Mouse (Mus musculus): Measurements from ENCODE around the gene Osbpl10. TPM values are rescaled to one million over a fixed set of nuclear protein-coding genes. Genes with fewer than 3 reads are reported as not detected.

The Osbpl10 gene
- polyA plus RNA-seq, 1 experiment: not detected

- WGBS: 86% methylated on average over 5 of the region's 5 CpGs
- Histone ChIP-seq H3K4me1 (ENCODE audit: control insufficient read depth, insufficient read depth, low read length) (no peaks in the 10 kb centered on the region), H3K4me3 (replicated peaks; ENCODE audit: control insufficient read depth, low read depth, low read length) (no peak overlapping the region), H3K27ac (ENCODE audit: control insufficient read depth, insufficient read depth, low read depth, low read length, poor library complexity) (no peak overlapping the region)
- TF ChIP-seq POLR2A (IDR thresholded peaks at IDR 0.05; ENCODE audit: borderline replicate concordance, control insufficient read depth, low read depth, low read length): no peak
- no peak for TF ChIP-seq CTCF (IDR thresholded peaks at IDR 0.05; ENCODE audit: control insufficient read depth, insufficient read depth, low read length)
Observed at GRCm38 (mm10) chr9:115147141-115147540, 168.8 kb downstream of the Osbpl10 start.

- WGBS: 86% methylated on average over 13 of the region's 13 CpGs
- TF ChIP-seq POLR2A (IDR thresholded peaks at IDR 0.05; ENCODE audit: borderline replicate concordance, control insufficient read depth, low read depth, low read length) (no peak), CTCF (IDR thresholded peaks at IDR 0.05; ENCODE audit: control insufficient read depth, insufficient read depth, low read length) (no peak)
- Histone ChIP-seq H3K4me1 (ENCODE audit: control insufficient read depth, insufficient read depth, low read length) (no peaks in the 10 kb centered on the region), H3K4me3 (replicated peaks; ENCODE audit: control insufficient read depth, low read depth, low read length) (no peak overlapping the region), H3K27ac (ENCODE audit: control insufficient read depth, insufficient read depth, low read depth, low read length, poor library complexity) (no peak overlapping the region)
Observed at GRCm38 (mm10) chr9:115147586-115148355, 169.4 kb downstream of the Osbpl10 start.

- TF ChIP-seq POLR2A (IDR thresholded peaks at IDR 0.05; ENCODE audit: borderline replicate concordance, control insufficient read depth, low read depth, low read length) (no peak), CTCF (IDR thresholded peaks at IDR 0.05; ENCODE audit: control insufficient read depth, insufficient read depth, low read length) (no peak)
- H3K4me1 ChIP-seq (ENCODE audit: control insufficient read depth, insufficient read depth, low read length): no peaks in the 10 kb centered on the region
- 90% methylated on average over 18 of the region's 18 CpGs for WGBS
- H3K4me3 ChIP-seq (replicated peaks; ENCODE audit: control insufficient read depth, low read depth, low read length): no peak overlapping the region
- H3K27ac ChIP-seq (ENCODE audit: control insufficient read depth, insufficient read depth, low read depth, low read length, poor library complexity): no peak overlapping the region
Observed at GRCm38 (mm10) chr9:115149011-115149756, 170.8 kb downstream of the Osbpl10 start.

- Histone ChIP-seq H3K27ac (ENCODE audit: control insufficient read depth, insufficient read depth, low read depth, low read length, poor library complexity) (no peak overlapping the region), H3K4me1 (ENCODE audit: control insufficient read depth, insufficient read depth, low read length) (peaks cover 4% of the 10 kb centered on the region; the same call in 1 of the 2 replicates), H3K4me3 (replicated peaks; ENCODE audit: control insufficient read depth, low read depth, low read length) (no peak overlapping the region)
- TF ChIP-seq POLR2A (IDR thresholded peaks at IDR 0.05; ENCODE audit: borderline replicate concordance, control insufficient read depth, low read depth, low read length) (no peak), CTCF (IDR thresholded peaks at IDR 0.05; ENCODE audit: control insufficient read depth, insufficient read depth, low read length) (no peak)
- 87% methylated on average over 5 of the region's 5 CpGs for WGBS
Observed at GRCm38 (mm10) chr9:115161591-115161990, 183.2 kb downstream of the Osbpl10 start.

- no peak overlapping the region for H3K4me3 ChIP-seq (replicated peaks; ENCODE audit: control insufficient read depth, low read depth, low read length)
- no peak overlapping the region for H3K27ac ChIP-seq (ENCODE audit: control insufficient read depth, insufficient read depth, low read depth, low read length, poor library complexity)
- peaks cover 4% of the 10 kb centered on the region; the same call in 1 of the 2 replicates for H3K4me1 ChIP-seq (ENCODE audit: control insufficient read depth, insufficient read depth, low read length)
- 54% methylated on average over 5 of the region's 5 CpGs for WGBS
- TF ChIP-seq POLR2A (IDR thresholded peaks at IDR 0.05; ENCODE audit: borderline replicate concordance, control insufficient read depth, low read depth, low read length) (no peak), CTCF (IDR thresholded peaks at IDR 0.05; ENCODE audit: control insufficient read depth, insufficient read depth, low read length) (peak; percentile 39)
Observed at GRCm38 (mm10) chr9:115163031-115163430, 184.7 kb downstream of the Osbpl10 start.

- no peak overlapping the region for H3K4me3 ChIP-seq (replicated peaks; ENCODE audit: control insufficient read depth, low read depth, low read length)
- no peak for TF ChIP-seq POLR2A (IDR thresholded peaks at IDR 0.05; ENCODE audit: borderline replicate concordance, control insufficient read depth, low read depth, low read length)
- TF ChIP-seq CTCF (IDR thresholded peaks at IDR 0.05; ENCODE audit: control insufficient read depth, insufficient read depth, low read length): no peak
- WGBS: 59% methylated on average over 8 of the region's 8 CpGs
- H3K27ac ChIP-seq (ENCODE audit: control insufficient read depth, insufficient read depth, low read depth, low read length, poor library complexity): peak overlapping the region; percentile 39; the same call in 1 of the 2 replicates
- peaks cover 4% of the 10 kb centered on the region; the same call in 1 of the 2 replicates for H3K4me1 ChIP-seq (ENCODE audit: control insufficient read depth, insufficient read depth, low read length)
Observed at GRCm38 (mm10) chr9:115163693-115164092, 185.3 kb downstream of the Osbpl10 start.

GRCm38 (mm10) chr9:115164351-115164750 lies 186.0 kb downstream of the Osbpl10 start:
- TF ChIP-seq POLR2A (IDR thresholded peaks at IDR 0.05; ENCODE audit: borderline replicate concordance, control insufficient read depth, low read depth, low read length) (no peak), CTCF (IDR thresholded peaks at IDR 0.05; ENCODE audit: control insufficient read depth, insufficient read depth, low read length) (no peak)
- peaks cover 4% of the 10 kb centered on the region; the same call in 1 of the 2 replicates for H3K4me1 ChIP-seq (ENCODE audit: control insufficient read depth, insufficient read depth, low read length)
- no peak overlapping the region for H3K4me3 ChIP-seq (replicated peaks; ENCODE audit: control insufficient read depth, low read depth, low read length)
- no peak overlapping the region for H3K27ac ChIP-seq (ENCODE audit: control insufficient read depth, insufficient read depth, low read depth, low read length, poor library complexity)
- 73% methylated on average over 7 of the region's 7 CpGs for WGBS

- 56% methylated on average over 8 of the region's 8 CpGs for WGBS
- Histone ChIP-seq H3K4me1 (ENCODE audit: control insufficient read depth, insufficient read depth, low read length) (peaks cover 4% of the 10 kb centered on the region; the same call in 1 of the 2 replicates), H3K27ac (ENCODE audit: control insufficient read depth, insufficient read depth, low read depth, low read length, poor library complexity) (peak overlapping the region; percentile 37; the same call in 1 of the 2 replicates), H3K4me3 (replicated peaks; ENCODE audit: control insufficient read depth, low read depth, low read length) (no peak overlapping the region)
- TF ChIP-seq POLR2A (IDR thresholded peaks at IDR 0.05; ENCODE audit: borderline replicate concordance, control insufficient read depth, low read depth, low read length) (no peak), CTCF (IDR thresholded peaks at IDR 0.05; ENCODE audit: control insufficient read depth, insufficient read depth, low read length) (no peak)
Observed at GRCm38 (mm10) chr9:115165996-115166395, 187.6 kb downstream of the Osbpl10 start.

Measured in bone marrow, adult 2 months (tissue).